21 mouse cellular contexts compared by ENCODE assay signal in genomic region chr12:10179815-10180468, GRCm38 (mm10).
DNase-seq lines count a peak whose midpoint lies in the region; ATAC-seq lines count a peak whose summit lies in the region.
"Had no signal": no experiment of that assay in that cellular context is flagged by ENCODE, and none has a peak within 500 bp of the region (broad histone marks: within the 10 kb centered on the region; RNA-seq: fewer than 3 reads in every experiment).

No protein-coding gene starts in this region.

- no peak overlapping the region for H3K9ac ChIP-seq in kidney, embryonic 15.5 days
- H3K9ac ChIP-seq in embryonic facial prominence, embryonic 14.5 days (ENCODE audit: low read depth, low read length), result no peak overlapping the region
- no peak overlapping the region for H3K9ac ChIP-seq in stomach, embryonic 16.5 days (ENCODE audit: low read length)
- H3K9ac ChIP-seq: forebrain, embryonic 12.5 days; hindbrain, embryonic 13.5 days had no signal

- no peaks in the 10 kb centered on the region for H3K27me3 ChIP-seq in kidney, embryonic 15.5 days
- H3K27me3 ChIP-seq in embryonic facial prominence, embryonic 10.5 days (replicated peaks; ENCODE audit: low read depth, poor library complexity, severe bottlenecking), result no peaks in the 10 kb centered on the region
- no peaks in the 10 kb centered on the region for H3K27me3 ChIP-seq in embryonic facial prominence, embryonic 14.5 days (replicated peaks; ENCODE audit: control insufficient read depth, insufficient read depth, low read length)
- no peaks in the 10 kb centered on the region for H3K27me3 ChIP-seq in stomach, embryonic 16.5 days (ENCODE audit: control insufficient read depth, insufficient read depth, low read length)
- H3K27me3 ChIP-seq in forebrain, embryonic 10.5 days (ENCODE audit: poor library complexity, severe bottlenecking), result no peaks in the 10 kb centered on the region
- H3K27me3 ChIP-seq: CH12.LX; forebrain, embryonic 12.5 days; Patski had no signal

- H3K4me3 ChIP-seq in kidney, embryonic 15.5 days (replicated peaks), result no peak overlapping the region
- H3K4me3 ChIP-seq in embryonic facial prominence, embryonic 10.5 days, result no peak overlapping the region
- H3K4me3 ChIP-seq in embryonic facial prominence, embryonic 14.5 days (ENCODE audit: low read depth, low read length), result no peak overlapping the region
- no peak overlapping the region for H3K4me3 ChIP-seq in stomach, embryonic 16.5 days (replicated peaks; ENCODE audit: low read length)
- H3K4me3 ChIP-seq in forebrain, embryonic 10.5 days, result no peak overlapping the region
- H3K4me3 ChIP-seq: forebrain, embryonic 12.5 days; heart, embryonic 10.5 days; hindbrain, embryonic 13.5 days had no signal

- peaks cover 16% of the 10 kb centered on the region for H3K4me1 ChIP-seq in kidney, embryonic 15.5 days
- peaks cover 8% of the 10 kb centered on the region; the same call in 1 of the 2 replicates for H3K4me1 ChIP-seq in embryonic facial prominence, embryonic 10.5 days
- peaks cover 3% of the 10 kb centered on the region; the same call in 1 of the 2 replicates for H3K4me1 ChIP-seq in embryonic facial prominence, embryonic 14.5 days (ENCODE audit: control insufficient read depth, insufficient read depth, low read length)
- H3K4me1 ChIP-seq in stomach, embryonic 16.5 days (ENCODE audit: control insufficient read depth, insufficient read depth, low read length), result peaks cover 5% of the 10 kb centered on the region
- H3K4me1 ChIP-seq in forebrain, embryonic 10.5 days, result peaks cover 8% of the 10 kb centered on the region
- H3K4me1 ChIP-seq: forebrain, embryonic 12.5 days; heart, embryonic 10.5 days had no signal

- H3K4me2 ChIP-seq in kidney, embryonic 15.5 days, result no peak overlapping the region
- H3K4me2 ChIP-seq in embryonic facial prominence, embryonic 14.5 days (ENCODE audit: low read depth, low read length), result no peak overlapping the region
- no peak overlapping the region for H3K4me2 ChIP-seq in stomach, embryonic 16.5 days (ENCODE audit: low read depth, low read length)
- H3K4me2 ChIP-seq: forebrain, embryonic 12.5 days; hindbrain, embryonic 13.5 days had no signal

- no peaks in the 10 kb centered on the region for H3K36me3 ChIP-seq in kidney, embryonic 15.5 days
- no peaks in the 10 kb centered on the region for H3K36me3 ChIP-seq in embryonic facial prominence, embryonic 10.5 days (replicated peaks)
- no peaks in the 10 kb centered on the region for H3K36me3 ChIP-seq in embryonic facial prominence, embryonic 14.5 days (ENCODE audit: control insufficient read depth, insufficient read depth, low read length)
- no peaks in the 10 kb centered on the region for H3K36me3 ChIP-seq in stomach, embryonic 16.5 days (ENCODE audit: control insufficient read depth, insufficient read depth, low read length)
- H3K36me3 ChIP-seq in forebrain, embryonic 10.5 days (replicated peaks), result no peaks in the 10 kb centered on the region
- H3K36me3 ChIP-seq: forebrain, embryonic 12.5 days; heart, embryonic 10.5 days; hindbrain, embryonic 13.5 days had no signal

- WGBS in kidney, embryonic 15.5 days, result 40% methylated on average over 3 of the region's 3 CpGs
- WGBS in embryonic facial prominence, embryonic 10.5 days, result 62% methylated on average over 3 of the region's 3 CpGs
- WGBS in embryonic facial prominence, embryonic 14.5 days, result 34% methylated on average over 3 of the region's 3 CpGs
- WGBS in stomach, embryonic 16.5 days, result 43% methylated on average over 3 of the region's 3 CpGs
- WGBS in forebrain, embryonic 10.5 days, result 63% methylated on average over 3 of the region's 3 CpGs

- no peak for ATAC-seq in kidney, embryonic 15.5 days (replicated peaks; ENCODE audit: low FRiP score)
- no peak for ATAC-seq in embryonic facial prominence, embryonic 14.5 days (ENCODE audit: low read depth)
- peak; percentile 60; the same call in 1 of the 2 replicates for ATAC-seq in stomach, embryonic 16.5 days (ENCODE audit: insufficient read depth, low FRiP score)
- ATAC-seq: activated CD4-positive, CD25-positive, alpha-beta regulatory T cell, adult 4 months; forebrain, embryonic 16.5 days had no signal

- DNase-seq in kidney, postnatal 4 days, result no peak
- peak; percentile 16 for DNase-seq in embryonic facial prominence, embryonic 10.5 days (ENCODE audit: low spot score)
- DNase-seq in embryonic facial prominence, embryonic 14.5 days (ENCODE audit: low spot score), result peak; percentile 37
- DNase-seq in forebrain, embryonic 10.5 days (ENCODE audit: extremely low spot score, low spot score), result no peak
- DNase-seq: adrenal gland, postnatal 14 days; cerebellum, adult 18-20 months; cerebellum, adult 9-11 months; cerebellum, postnatal 36 days; gastrocnemius, postnatal 10 days; heart, adult 18-20 months; heart, postnatal 10 days; heart, postnatal 4 days had no signal

- H3K9me3 ChIP-seq in kidney, embryonic 15.5 days (replicated peaks), result no peaks in the 10 kb centered on the region
- no peaks in the 10 kb centered on the region for H3K9me3 ChIP-seq in embryonic facial prominence, embryonic 10.5 days
- no peaks in the 10 kb centered on the region for H3K9me3 ChIP-seq in embryonic facial prominence, embryonic 14.5 days (ENCODE audit: control insufficient read depth, low read length)
- H3K9me3 ChIP-seq in stomach, embryonic 16.5 days (replicated peaks; ENCODE audit: control insufficient read depth, low read length), result no peaks in the 10 kb centered on the region
- H3K9me3 ChIP-seq in forebrain, embryonic 10.5 days, result no peaks in the 10 kb centered on the region
- H3K9me3 ChIP-seq: forebrain, embryonic 12.5 days; heart, embryonic 10.5 days; hindbrain, embryonic 13.5 days had no signal

- peak overlapping the region; percentile 41; the same call in 1 of the 2 replicates for H3K27ac ChIP-seq in kidney, embryonic 15.5 days
- H3K27ac ChIP-seq in embryonic facial prominence, embryonic 10.5 days (replicated peaks), result no peak overlapping the region
- 0 out of 2 replicates have a peak overlapping the region, but pooled peaks have one; percentile 5 for H3K27ac ChIP-seq in embryonic facial prominence, embryonic 14.5 days (replicated peaks; ENCODE audit: low read depth, low read length)
- H3K27ac ChIP-seq in stomach, embryonic 16.5 days (ENCODE audit: low read length), result no peak overlapping the region; the same call in 1 of the 2 replicates
- H3K27ac ChIP-seq in forebrain, embryonic 10.5 days, result no peak overlapping the region
- H3K27ac ChIP-seq: forebrain, embryonic 12.5 days; heart, embryonic 10.5 days had no signal

Comparison
In these comparisons a context has a peak if more than half of its experiments do, and no peak if none do; other contexts are left out.
1. H3K27ac ChIP-seq: peak in kidney, embryonic 15.5 days (single experiment) and embryonic facial prominence, embryonic 14.5 days (single experiment); none in embryonic facial prominence, embryonic 10.5 days (single experiment), stomach, embryonic 16.5 days (single experiment) and forebrain, embryonic 10.5 days (single experiment).
2. DNase-seq: peak in embryonic facial prominence, embryonic 10.5 days (single experiment) and embryonic facial prominence, embryonic 14.5 days (single experiment); none in kidney, postnatal 4 days (0 of 2) and forebrain, embryonic 10.5 days (single experiment).